Mouse (Mus musculus) limb, embryonic 14.5 days (tissue): ENCODE results near the gene Slc33a1. TPM values are rescaled to one million over a fixed set of nuclear protein-coding genes. Genes with fewer than 3 reads are reported as not detected.
A peak's percentile ranks its signal among the peaks of the same experiment; 100 is the strongest.

Experiments used
- ATAC-seq: fragments of 200-750 bp; cut with Nextera tagmentation; 2 replicates; pipeline ENCODE4 v1.8.0; 2017; ENCODE audit warnings: low read depth, moderate number of reproducible peaks, moderate TSS enrichment; ENCODE audit not compliant: low FRiP score
- DNase-seq: peaks from one replicate; pipeline ENCODE4 v3.0.0-alpha.2; 2015; ENCODE audit warnings: low spot score
- H3K27ac ChIP-seq: fragments of 300-500 bp; sonication (generic); replicated peaks from 2 replicates; pipeline ENCODE4 v1.5.1; 2014; ENCODE audit warnings: low read depth, mild to moderate bottlenecking, low read length, moderate library complexity, mixed read lengths
- H3K27me3 ChIP-seq: fragments of 300-500 bp; sonication (generic); 2 replicates; pipeline ENCODE4 v1.6.1; 2014; ENCODE audit warnings: low read length, mixed read lengths; ENCODE audit not compliant: control insufficient read depth, insufficient read depth
- H3K36me3 ChIP-seq: fragments of 300-500 bp; sonication (generic); 2 replicates; pipeline ENCODE4 v1.6.1; 2014; ENCODE audit warnings: mild to moderate bottlenecking, low read length, moderate library complexity, mixed read lengths; ENCODE audit not compliant: control insufficient read depth, insufficient read depth
- H3K4me1 ChIP-seq: fragments of 300-500 bp; sonication (generic); 2 replicates; pipeline ENCODE4 v1.6.1; 2014; ENCODE audit warnings: antibody characterized with exemption, low read length, mixed read lengths; ENCODE audit not compliant: control insufficient read depth, insufficient read depth
- H3K4me2 ChIP-seq: fragments of 300-500 bp; sonication (generic); replicated peaks from 2 replicates; pipeline ENCODE4 v1.6.1; 2014; ENCODE audit warnings: low read depth, mild to moderate bottlenecking, low read length, moderate library complexity; ENCODE audit not compliant: severe bottlenecking
- H3K4me3 ChIP-seq: fragments of 300-500 bp; sonication (generic); replicated peaks from 2 replicates; pipeline ENCODE4 v1.5.1; 2014; ENCODE audit warnings: low read length
- H3K9ac ChIP-seq: fragments of 300-500 bp; sonication (generic); 2 replicates; pipeline ENCODE4 v1.6.1; 2014; ENCODE audit warnings: mild to moderate bottlenecking, low read depth, low read length, moderate library complexity; ENCODE audit not compliant: severe bottlenecking
- H3K9me3 ChIP-seq: fragments of 300-500 bp; sonication (generic); 2 replicates; pipeline ENCODE4 v1.6.1; 2016; ENCODE audit warnings: low read length; ENCODE audit not compliant: control insufficient read depth
- POLR2A ChIP-seq: fragments of 200-500 bp; IDR thresholded peaks from 2 replicates; pipeline ENCODE4 v1.8.0; 2012; ENCODE audit warnings: inconsistent platforms, mild to moderate bottlenecking, moderate library complexity, borderline replicate concordance; ENCODE audit not compliant: insufficient read depth, insufficient read length; ENCODE audit errors: extremely low read depth
- WGBS: fragments of 180-500 bp; shearing (Covaris S2); extraction: QIAGEN DNeasy Blood & Tissue Kit; methylation state at CpG from one replicate; pipeline ENCODE4 v1.1.7; 2014; 5-methylcytosine and 5-hydroxymethylcytosine counted together
- polyA plus RNA-seq, 2 experiments: library from polyadenylated mRNA; depleted of rRNA in 1 of 2; stranded (reverse) in 1 of 2; unstranded in 1 of 2; fragments of >200 nt; fragmentation: Nextera tagmentation in 1 of 2; extraction: Ambion mirVana in 1 of 2; gene quantifications; 2 replicates each; pipeline versions ENCODE4 v1.2.1 to v1.2.3; 2012 to 2014

Gene Slc33a1
- polyA plus RNA-seq, 2 experiments: 12.4 to 16.2 TPM

- Histone ChIP-seq H3K9me3 (no peaks in the 10 kb centered on the region), H3K9ac (no peak overlapping the region), H3K4me2 (no peak overlapping the region), H3K4me3 (no peak overlapping the region), H3K36me3 (peaks cover 14% of the 10 kb centered on the region; the same call in 1 of the 2 replicates), H3K27me3 (no peaks in the 10 kb centered on the region), H3K4me1 (no peaks in the 10 kb centered on the region), H3K27ac (no peak overlapping the region)
- 89% methylated on average over 2 of the region's 2 CpGs for WGBS
- DNase-seq (no peak), ATAC-seq (no peak)
- no peak for TF ChIP-seq POLR2A
Measured at GRCm38 (mm10) chr3:63941204-63941850, 23.2 kb downstream of the Slc33a1 start.

- DNase-seq (no peak), ATAC-seq (no peak)
- Histone ChIP-seq H3K4me3 (no peak overlapping the region), H3K4me1 (no peaks in the 10 kb centered on the region), H3K4me2 (no peak overlapping the region), H3K9me3 (no peaks in the 10 kb centered on the region), H3K36me3 (peaks cover 5% of the 10 kb centered on the region; the same call in 1 of the 2 replicates), H3K27ac (no peak overlapping the region), H3K9ac (no peak overlapping the region), H3K27me3 (no peaks in the 10 kb centered on the region)
- no peak for TF ChIP-seq POLR2A
- WGBS: 97% methylated on average over 2 of the region's 2 CpGs
Measured at GRCm38 (mm10) chr3:63938928-63939327, 25.6 kb downstream of the Slc33a1 start.

GRCm38 (mm10) chr3:63928878-63929859, 35.4 kb downstream of the Slc33a1 start, which contains the start of gene E130311K13Rik:
TSS of gene E130311K13Rik (minus strand) at chr3:63929472.
- 0 out of 2 replicates have a peak, but pooled peaks have one; percentile 70 for TF ChIP-seq POLR2A
- Histone ChIP-seq H3K4me2 (peak within 1 kb of the TSS; percentile 75), H3K9ac (peak within 1 kb of the TSS; percentile 98), H3K27ac (peak within 1 kb of the TSS; percentile 70), H3K36me3 (peaks cover 3% of the 10 kb centered on the region; the same call in 1 of the 2 replicates), H3K4me3 (peak within 1 kb of the TSS; percentile 78), H3K4me1 (no peaks in the 10 kb centered on the region), H3K27me3 (no peaks in the 10 kb centered on the region), H3K9me3 (no peaks in the 10 kb centered on the region)
- DNase-seq (peak; percentile 81), ATAC-seq (peak; percentile 96)
- 3% methylated on average over 47 of the region's 48 CpGs for WGBS

DNA sequence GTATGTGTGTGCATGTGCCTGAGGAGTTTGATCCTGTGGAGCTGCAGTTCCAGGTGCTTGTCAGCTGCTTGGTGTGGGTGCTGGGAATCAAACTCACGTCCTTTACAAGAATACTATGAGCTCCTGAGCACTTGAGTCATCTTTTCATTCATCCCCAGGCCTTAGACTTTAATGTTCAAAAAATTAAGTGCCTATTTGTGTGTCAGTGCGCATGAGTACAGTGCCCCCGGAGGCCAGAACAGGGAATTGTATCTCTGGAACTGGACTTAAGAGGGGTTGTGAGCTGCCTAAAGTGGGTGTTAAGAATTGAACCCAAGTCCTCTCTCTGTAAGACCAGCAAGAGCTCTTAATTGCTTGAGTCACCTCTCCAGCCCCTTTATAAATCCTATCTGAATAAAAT, 44.9 kb downstream of the Slc33a1 start:
- Histone ChIP-seq H3K4me2 (no peak overlapping the region), H3K36me3 (peaks cover 20% of the 10 kb centered on the region), H3K4me3 (no peak overlapping the region), H3K27me3 (no peaks in the 10 kb centered on the region), H3K27ac (no peak overlapping the region), H3K9ac (no peak overlapping the region), H3K9me3 (no peaks in the 10 kb centered on the region), H3K4me1 (no peaks in the 10 kb centered on the region)
- ATAC-seq (no peak), DNase-seq (no peak)
- TF ChIP-seq POLR2A: no peak
- WGBS: 69% methylated on average over 3 of the region's 3 CpGs

DNA sequence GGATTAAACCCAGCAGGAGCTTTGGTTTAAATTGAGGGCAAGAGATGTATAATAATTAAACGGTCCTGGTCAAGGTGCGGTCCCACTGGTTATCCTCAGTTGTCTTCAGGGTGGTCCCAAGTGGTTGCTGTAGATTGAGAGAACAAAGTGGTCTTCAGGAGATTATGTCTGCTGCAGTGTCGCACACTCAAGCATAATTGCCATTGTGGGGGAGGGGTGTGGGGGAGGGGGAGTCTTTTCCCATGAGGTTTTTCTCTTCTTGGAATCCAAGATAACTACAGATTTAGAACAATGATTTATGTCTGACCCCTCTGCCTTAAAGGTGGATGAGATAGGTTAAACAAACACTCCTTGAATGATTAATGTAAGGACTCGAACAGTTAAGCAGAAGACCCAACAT, 54.3 kb downstream of the Slc33a1 start:
- DNase-seq: no peak
- Histone ChIP-seq H3K4me1 (no peaks in the 10 kb centered on the region), H3K4me3 (no peak overlapping the region), H3K36me3 (peaks cover 7% of the 10 kb centered on the region), H3K27me3 (no peaks in the 10 kb centered on the region), H3K27ac (no peak overlapping the region), H3K9ac (no peak overlapping the region), H3K9me3 (no peaks in the 10 kb centered on the region), H3K4me2 (no peak overlapping the region)
- ATAC-seq: no peak
- TF ChIP-seq POLR2A: no peak
- 74% methylated on average over 4 of the region's 4 CpGs for WGBS
